Mouse (Mus musculus) olfactory bulb, adult 2 months (tissue): ENCODE results near the gene Gm49395.

Experiments used
- CTCF ChIP-seq: fragments of 200-500 bp; IDR thresholded peaks from 2 replicates; pipeline ENCODE4 v1.5.1; 2012; ENCODE audit warnings: low read depth, mild to moderate bottlenecking, low read length, moderate library complexity; ENCODE audit not compliant: insufficient read depth
- POLR2A ChIP-seq: fragments of 200-500 bp; IDR thresholded peaks from 2 replicates; pipeline ENCODE4 v1.6.1; 2012; ENCODE audit warnings: mild to moderate bottlenecking, low read depth, low read length, moderate library complexity; ENCODE audit not compliant: insufficient read depth

DNA sequence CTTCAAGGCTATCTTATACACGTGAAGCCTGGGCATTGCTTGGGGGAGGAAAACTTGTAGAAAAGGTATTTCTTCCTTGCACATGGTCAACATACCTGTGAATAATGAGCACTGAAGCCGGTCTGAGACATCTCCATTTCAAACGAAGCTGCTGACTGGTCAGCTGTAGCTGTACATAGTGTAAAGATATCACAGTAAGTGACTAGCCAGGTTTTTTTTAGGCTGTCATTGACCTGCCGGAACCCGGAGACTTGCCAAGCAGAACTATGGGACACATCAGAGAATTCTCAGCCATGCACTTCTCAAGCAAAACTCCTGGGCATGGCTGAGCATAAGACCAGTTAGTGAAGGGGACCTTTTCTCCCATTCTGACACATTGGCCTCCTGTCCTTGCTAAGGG, 99.6 kb downstream of the Gm49395 start:
- TF ChIP-seq POLR2A: no peak
- no peak for TF ChIP-seq CTCF
